Mouse (Mus musculus): Measurements from ENCODE around the gene Ntsr1.

DNA sequence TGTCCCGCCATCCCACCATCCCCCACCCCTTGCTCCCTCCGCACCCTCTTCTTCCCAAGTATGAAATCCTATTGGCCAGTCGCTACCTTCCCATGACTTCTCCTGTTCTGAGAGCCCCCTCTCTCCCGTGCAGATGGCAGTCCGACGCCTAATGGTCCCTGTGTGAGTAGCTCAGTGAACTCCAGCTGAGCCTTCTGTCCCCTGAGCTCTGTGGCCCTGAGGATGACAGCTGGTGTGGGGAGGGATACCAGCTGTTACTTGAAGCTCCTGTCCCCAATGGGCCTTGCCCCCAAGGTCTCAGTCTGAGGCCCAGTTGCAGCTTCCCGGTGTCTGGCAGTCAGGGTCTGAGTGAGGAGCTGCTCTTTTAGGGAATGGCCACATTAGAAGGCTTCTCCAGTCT lies 33.3 kb upstream of the Ntsr1 start:
- no peak for TF ChIP-seq EP300 (IDR thresholded peaks at IDR 0.05; ENCODE audit: low read depth)
- TF ChIP-seq CTCF (IDR thresholded peaks at IDR 0.05; ENCODE audit: low read depth): no peak

Data from heart, postnatal 0 days (tissue).